Mouse (Mus musculus) urinary bladder, postnatal 4 days (tissue): ENCODE measurements around the gene Lcn9.

Experiments used
- DNase-seq, 2 experiments: peaks; one replicate each; pipeline ENCODE4 v3.0.0; 2021 to 2022; ENCODE audit warnings: low spot score in 2 of 2

The Lcn9 gene

GRCm38 (mm10) chr2:25847226-25847625 is 24.3 kb downstream of the Lcn9 start, which contains the start of gene Sohlh1:
Gene Sohlh1, minus strand, starts transcription at chr2:25847248.
- DNase-seq = no peak

- no peak for DNase-seq
Measured at GRCm38 (mm10) chr2:25850330-25850729, 27.4 kb downstream of the Lcn9 start.

GRCm38 (mm10) chr2:25852626-25853025 is 29.7 kb downstream of the Lcn9 start:
- peak in 1 of 2 experiments; percentile 61 for DNase-seq

- no peak for DNase-seq
Measured at GRCm38 (mm10) chr2:25853998-25854397, 31.0 kb downstream of the Lcn9 start.

- DNase-seq = no peak
Measured at GRCm38 (mm10) chr2:25859891-25860290, 36.9 kb downstream of the Lcn9 start.

GRCm38 (mm10) chr2:25862038-25862437 is 39.1 kb downstream of the Lcn9 start:
- no peak for DNase-seq

GRCm38 (mm10) chr2:25862696-25863270 is 39.8 kb downstream of the Lcn9 start:
- no peak for DNase-seq

- peak in 1 of 2 experiments; percentile 51 for DNase-seq
Measured at GRCm38 (mm10) chr2:25863337-25864131, 40.6 kb downstream of the Lcn9 start, which contains the start of gene Kcnt1. Gene Kcnt1, plus strand, starts transcription at chr2:25863734.

GRCm38 (mm10) chr2:25864230-25864629 is 41.3 kb downstream of the Lcn9 start:
- DNase-seq = no peak

GRCm38 (mm10) chr2:25865412-25865811 is 42.5 kb downstream of the Lcn9 start:
- no peak for DNase-seq

GRCm38 (mm10) chr2:25866656-25867055 is 43.7 kb downstream of the Lcn9 start:
- DNase-seq = no peak
